Mouse (Mus musculus): Measurements from ENCODE around the gene Vmn1r219. TPM values are rescaled to one million over a fixed set of nuclear protein-coding genes. Genes with fewer than 3 reads are reported as not detected.
"Not testable (repeated sequence)": the region's sequence is repeated elsewhere in the genome, so short reads cannot be mapped to it uniquely, and the experiment has no call there.

Gene Vmn1r219
- polyA plus RNA-seq (2012): not detected in 2 replicates

- no peak for TF ChIP-seq GATA1 (IDR thresholded peaks at IDR 0.05; ENCODE audit: low read length)
Measured at GRCm38 (mm10) chr13:23159012-23159411, at the start of gene Vmn1r219. Vmn1r219 (plus strand) TSS chr13:23159312.

DNA sequence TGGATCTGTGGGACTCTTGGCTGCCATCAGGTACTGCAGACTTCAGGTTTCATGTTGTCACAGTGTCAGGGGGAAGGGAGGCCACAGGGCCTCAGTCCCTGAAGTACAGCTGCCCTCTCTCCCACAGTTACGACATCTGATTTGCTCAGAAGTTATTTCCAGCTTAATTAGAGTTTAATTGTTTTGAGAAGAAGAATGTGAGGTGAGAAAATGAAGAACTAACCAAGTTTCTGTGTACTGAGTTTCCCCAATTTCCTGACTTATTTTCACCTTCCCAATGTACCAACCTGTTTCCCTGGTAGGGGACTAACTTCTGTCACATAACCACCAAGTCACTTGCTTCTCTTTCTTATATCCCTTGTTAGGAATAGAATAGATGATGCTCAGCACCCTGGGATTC is 41.0 kb upstream of the Vmn1r219 start, which contains the start of gene Vmn1r217:
Gene Vmn1r217, minus strand, starts transcription at position 101 of the 400 bp plus-strand sequence.
- not testable (repeated sequence) for TF ChIP-seq GATA1 (IDR thresholded peaks at IDR 0.05; ENCODE audit: low read length)

GRCm38 (mm10) chr13:23120611-23121010 is 38.5 kb upstream of the Vmn1r219 start:
- no peak for TF ChIP-seq GATA1 (IDR thresholded peaks at IDR 0.05; ENCODE audit: low read length)

- TF ChIP-seq GATA1 (IDR thresholded peaks at IDR 0.05; ENCODE audit: low read length): no peak
Measured at GRCm38 (mm10) chr13:23133099-23133498, 26.0 kb upstream of the Vmn1r219 start, which contains the start of gene Vmn1r218. Vmn1r218 (plus strand) TSS chr13:23133155.

GRCm38 (mm10) chr13:23133501-23133900 is 25.6 kb upstream of the Vmn1r219 start:
- TF ChIP-seq GATA1 (IDR thresholded peaks at IDR 0.05; ENCODE audit: low read length): no peak

GRCm38 (mm10) chr13:23138880-23139279 is 20.2 kb upstream of the Vmn1r219 start:
- TF ChIP-seq GATA1 (IDR thresholded peaks at IDR 0.05; ENCODE audit: low read length): no peak

DNA sequence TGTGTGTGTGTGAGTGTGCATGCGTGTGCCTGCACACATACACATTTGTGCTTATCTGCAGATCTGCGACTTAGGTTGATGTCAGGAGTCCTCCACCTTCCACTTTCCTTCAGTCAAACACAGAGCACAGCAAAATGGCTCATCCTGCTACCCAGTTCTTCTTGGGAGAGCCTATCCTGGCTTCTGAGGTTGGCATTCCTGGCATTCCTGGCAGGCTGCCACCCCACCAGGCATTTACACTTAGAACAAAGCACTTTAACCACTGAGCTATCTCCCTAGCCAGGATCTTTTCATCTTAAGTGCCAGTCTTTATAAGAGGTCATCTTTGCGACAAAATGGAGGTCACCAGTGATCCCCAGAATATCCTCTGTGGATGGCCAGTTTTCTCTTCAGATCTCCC is 1.3 kb upstream of the Vmn1r219 start:
- TF ChIP-seq GATA1 (IDR thresholded peaks at IDR 0.05; ENCODE audit: low read length): no peak

- TF ChIP-seq GATA1 (IDR thresholded peaks at IDR 0.05; ENCODE audit: low read length): no peak
Measured at GRCm38 (mm10) chr13:23187875-23188274, 28.8 kb downstream of the Vmn1r219 start, which contains the start of gene Vmn1r220. Vmn1r220 (minus strand) TSS chr13:23187975.

GRCm38 (mm10) chr13:23213827-23214226 is 54.7 kb downstream of the Vmn1r219 start, which contains the start of gene Vmn1r221:
Vmn1r221 (plus strand) TSS chr13:23214127.
- not testable (repeated sequence) for TF ChIP-seq GATA1 (IDR thresholded peaks at IDR 0.05; ENCODE audit: low read length)

Other genes with a start within 250 kb of the Vmn1r219 start
- gene Vmn1r213, start 151.7 kb upstream of the Vmn1r219 start, polyA plus RNA-seq (2012): not detected in 2 replicates
- not detected in 2 replicates for gene Vmn1r214, start 128.9 kb upstream of the Vmn1r219 start, polyA plus RNA-seq (2012)
- gene Vmn1r215, start 91.3 kb upstream of the Vmn1r219 start, polyA plus RNA-seq (2012): not detected in 2 replicates
- not detected in 2 replicates for gene Vmn1r217, start 41.1 kb upstream of the Vmn1r219 start, polyA plus RNA-seq (2012)
- gene Vmn1r218, start 26.2 kb upstream of the Vmn1r219 start, polyA plus RNA-seq (2012): not detected in 2 replicates
- not detected in 2 replicates for gene Vmn1r220, start 28.7 kb downstream of the Vmn1r219 start, polyA plus RNA-seq (2012)
- gene Vmn1r221, start 54.8 kb downstream of the Vmn1r219 start, polyA plus RNA-seq (2012): not detected in 2 replicates
- not detected in 2 replicates for gene Vmn1r222, start 76.6 kb downstream of the Vmn1r219 start, polyA plus RNA-seq (2012)
- not detected in 2 replicates for gene Vmn1r223, start 87.8 kb downstream of the Vmn1r219 start, polyA plus RNA-seq (2012)
- 0.73 and 0.85 TPM in 2 replicates for gene Zfp322a, start 209.9 kb downstream of the Vmn1r219 start, polyA plus RNA-seq (2012)